Mouse (Mus musculus) C3H10T1/2 (cell line): ENCODE results near the gene Grasp. TPM values are rescaled to one million over a fixed set of nuclear protein-coding genes. Genes with fewer than 3 reads are reported as not detected.

Experiments used
- polyA plus RNA-seq, 2 experiments: library from polyadenylated mRNA; unstranded; fragments of >200 nt; fragmentation: generic; extraction: Trizol; gene quantifications; one replicate each; pipeline ENCODE4 v1.2.1; 2012; ENCODE audit warnings: missing spikeins in 2 of 2

The Grasp gene
- 10 to 100 TPM in 1 of 2 experiments, 1 to 10 TPM in 1; 4.5 to 10.6 TPM for polyA plus RNA-seq

GRCm38 (mm10) chr15:101224006-101224906, at the start of gene Grasp:
Grasp (plus strand) TSS chr15:101224188.

GRCm38 (mm10) chr15:101253886-101254795, 30.2 kb downstream of the Grasp start, which contains the start of gene Nr4a1:
Nr4a1 (plus strand) TSS chr15:101254269.

Other genes with a start within 250 kb of the Grasp start
- under 1 TPM in 1 of 2 experiments, not detected in 1; 0.13 TPM for gene Gm47841, start 176.8 kb upstream of the Grasp start, polyA plus RNA-seq
- 1 to 10 TPM in 1 of 2 experiments, under 1 TPM in 1; 0.25 to 5.1 TPM for gene Fignl2, start 145.6 kb upstream of the Grasp start, polyA plus RNA-seq
- not detected for gene Ankrd33, start 108.4 kb upstream of the Grasp start, polyA plus RNA-seq
- under 1 TPM; 0.08 to 0.24 TPM for gene Acvrl1, start 95.7 kb upstream of the Grasp start, polyA plus RNA-seq
- 1 to 10 TPM in 1 of 2 experiments, under 1 TPM in 1; 0.78 to 9.3 TPM for gene Acvr1b, start 50.1 kb upstream of the Grasp start, polyA plus RNA-seq
- 10 to 100 TPM in 1 of 2 experiments, 1 to 10 TPM in 1; 1.4 to 12.1 TPM for gene Nr4a1, start 30.1 kb downstream of the Grasp start, polyA plus RNA-seq
- 10 to 100 TPM; 73.1 to 87.9 TPM for gene Atg101, start 60.1 kb downstream of the Grasp start, polyA plus RNA-seq
- gene 6030408B16Rik, start 69.0 kb downstream of the Grasp start, polyA plus RNA-seq = under 1 TPM; 0.06 to 0.40 TPM
- gene Krt80, start 146.0 kb downstream of the Grasp start, polyA plus RNA-seq = 1 to 10 TPM in 1 of 2 experiments, under 1 TPM in 1; 0.46 to 5.3 TPM
- under 1 TPM; 0.47 to 0.51 TPM for gene Krt7, start 186.9 kb downstream of the Grasp start, polyA plus RNA-seq
- under 1 TPM; 0.08 to 0.27 TPM for gene Krt87, start 214.6 kb downstream of the Grasp start, polyA plus RNA-seq
- under 1 TPM in 1 of 2 experiments, not detected in 1; 0.15 TPM for gene Krt88, start 223.6 kb downstream of the Grasp start, polyA plus RNA-seq
- gene Krt81, start 239.6 kb downstream of the Grasp start, polyA plus RNA-seq = under 1 TPM in 1 of 2 experiments, not detected in 1; 0.14 TPM
- gene Krt86, start 249.3 kb downstream of the Grasp start, polyA plus RNA-seq = under 1 TPM in 1 of 2 experiments, not detected in 1; 0.06 TPM